Mouse (Mus musculus) layer of hippocampus, adult 8-10 months (tissue): ENCODE measurements around the gene Os9. TPM values are rescaled to one million over a fixed set of nuclear protein-coding genes. Genes with fewer than 3 reads are reported as not detected.
"Not testable (repeated sequence)": the region's sequence is repeated elsewhere in the genome, so short reads cannot be mapped to it uniquely, and the experiment has no call there.

Source experiments
- DNase-seq, 2 experiments: peaks; one replicate each; pipeline ENCODE4 v3.0.0; 2022; ENCODE audit warnings: low spot score in 2 of 2
- total RNA-seq, 4 experiments: library from RNA; stranded (reverse); gene quantifications; 2 replicates each; pipeline ENCODE4 v1.2.4; 2022

Os9 gene
- total RNA-seq, result 100 to 1,000 TPM in 2 of 4 experiments, 10 to 100 TPM in 2; 98.1 to 120 (median 109) TPM

- DNase-seq, result peak; percentile 97 to 99
Observed at GRCm38 (mm10) chr10:127121066-127121477, at the start of gene Os9. TSS of gene Os9 (minus strand) at chr10:127121131.

- no peak for DNase-seq
Observed at GRCm38 (mm10) chr10:127170002-127170401, 49.1 kb upstream of the Os9 start.

- DNase-seq, result peak in 1 of 2 experiments; percentile 13
Observed at GRCm38 (mm10) chr10:127167614-127168192, 46.8 kb upstream of the Os9 start.

- peak in 1 of 2 experiments; percentile 9 for DNase-seq
Observed at GRCm38 (mm10) chr10:127166771-127167613, 46.1 kb upstream of the Os9 start.

GRCm38 (mm10) chr10:127166404-127166715 is 45.4 kb upstream of the Os9 start:
- DNase-seq, result no peak

- no peak for DNase-seq
Observed at GRCm38 (mm10) chr10:127165654-127166403, 44.9 kb upstream of the Os9 start.

GRCm38 (mm10) chr10:127165354-127165653 is 44.4 kb upstream of the Os9 start:
- no peak for DNase-seq

- DNase-seq, result peak in 1 of 2 experiments; percentile 78
Observed at GRCm38 (mm10) chr10:127164631-127165353, 43.9 kb upstream of the Os9 start, which contains the start of gene B4galnt1. TSS of gene B4galnt1 (plus strand) at chr10:127165225.

GRCm38 (mm10) chr10:127164190-127164589 is 43.3 kb upstream of the Os9 start:
- DNase-seq, result no peak

- not testable (repeated sequence) for DNase-seq
Observed at GRCm38 (mm10) chr10:127162771-127163261, 41.9 kb upstream of the Os9 start.

GRCm38 (mm10) chr10:127160728-127161127 is 39.8 kb upstream of the Os9 start:
- no peak for DNase-seq

- peak in 1 of 2 experiments; percentile 36 for DNase-seq
Observed at GRCm38 (mm10) chr10:127160081-127160480, 39.1 kb upstream of the Os9 start.

GRCm38 (mm10) chr10:127158471-127158870 is 37.5 kb upstream of the Os9 start:
- DNase-seq, result no peak

GRCm38 (mm10) chr10:127156511-127156910 is 35.6 kb upstream of the Os9 start:
- no peak for DNase-seq

- no peak for DNase-seq
Observed at GRCm38 (mm10) chr10:127156089-127156488, 35.2 kb upstream of the Os9 start.

- DNase-seq, result no peak
Observed at GRCm38 (mm10) chr10:127154652-127155051, 33.7 kb upstream of the Os9 start.

- no peak for DNase-seq
Observed at GRCm38 (mm10) chr10:127154241-127154640, 33.3 kb upstream of the Os9 start.

- DNase-seq, result no peak
Observed at GRCm38 (mm10) chr10:127153323-127153722, 32.4 kb upstream of the Os9 start.

GRCm38 (mm10) chr10:127152556-127152955 is 31.6 kb upstream of the Os9 start:
- DNase-seq, result not testable (repeated sequence)

- not testable (repeated sequence) for DNase-seq
Observed at GRCm38 (mm10) chr10:127151233-127151632, 30.3 kb upstream of the Os9 start.

- no peak for DNase-seq
Observed at GRCm38 (mm10) chr10:127150471-127150872, 29.5 kb upstream of the Os9 start.
